Mouse (Mus musculus): Measurements from ENCODE around the gene Gm614.

Gm614 gene

GRCm38 (mm10) chrX:101260441-101261325 is 3.1 kb downstream of the Gm614 start:
- in situ Hi-C loops (cut with MboI, MseI): no loop called here

- in situ Hi-C loops (cut with MboI, MseI): no loop called here
These were observed 7.2 kb downstream of the Gm614 start for GRCm38 (mm10) chrX:101256603-101257002.

- in situ Hi-C loops (cut with MboI, MseI): no loop called here
These were observed 9.1 kb downstream of the Gm614 start for GRCm38 (mm10) chrX:101254740-101255139.

GRCm38 (mm10) chrX:101253952-101254729 is 9.7 kb downstream of the Gm614 start, which contains the start of gene Foxo4:
Foxo4 (plus strand) TSS chrX:101254528.
- in situ Hi-C loops (cut with MboI, MseI): no loop called here

- in situ Hi-C loops (cut with MboI, MseI): no loop called here
These were observed 18.8 kb downstream of the Gm614 start for GRCm38 (mm10) chrX:101245011-101245410.

GRCm38 (mm10) chrX:101222796-101223162 is 41.0 kb downstream of the Gm614 start:
- in situ Hi-C loops (cut with MboI, MseI): no loop called here

GRCm38 (mm10) chrX:101221834-101222795 is 41.7 kb downstream of the Gm614 start, which contains the start of gene Snx12:
Snx12 (minus strand) TSS chrX:101222563.
- in situ Hi-C loops (cut with MboI, MseI): no loop called here

Measured in regulatory T cell (primary cell).